Comparison of ENCODE assay signal across 9 mouse cellular contexts in genomic region chr2:65920651-65921412, GRCm38 (mm10).
DNase-seq lines count a peak whose midpoint lies in the region; ATAC-seq and TF ChIP-seq lines count a peak whose summit lies in the region.
"Had no signal": no experiment of that assay in that cellular context is flagged by ENCODE, and none has a peak within 500 bp of the region (broad histone marks: within the 10 kb centered on the region; RNA-seq: fewer than 3 reads in every experiment).

No protein-coding gene starts in this region.

- H3K4me3 ChIP-seq in kidney, embryonic 16.5 days (ENCODE audit: low read length), result peak overlapping the region; percentile 29
- no peak overlapping the region for H3K4me3 ChIP-seq in hindbrain, embryonic 12.5 days
- H3K4me3 ChIP-seq in limb, embryonic 14.5 days (replicated peaks; ENCODE audit: low read length), result no peak overlapping the region

- 10% methylated on average over 9 of the region's 9 CpGs for WGBS in kidney, embryonic 16.5 days
- 17% methylated on average over 9 of the region's 9 CpGs for WGBS in hindbrain, embryonic 12.5 days
- WGBS in limb, embryonic 14.5 days, result 16% methylated on average over 9 of the region's 9 CpGs

- H3K4me1 ChIP-seq in kidney, embryonic 16.5 days (ENCODE audit: insufficient read depth, low read length), result peaks cover 15% of the 10 kb centered on the region
- peaks cover 20% of the 10 kb centered on the region for H3K4me1 ChIP-seq in hindbrain, embryonic 12.5 days
- peaks cover 11% of the 10 kb centered on the region for H3K4me1 ChIP-seq in limb, embryonic 14.5 days (ENCODE audit: control insufficient read depth, insufficient read depth, low read length)

- H3K36me3 ChIP-seq in kidney, embryonic 16.5 days (ENCODE audit: insufficient read depth, low read length), result no peaks in the 10 kb centered on the region
- no peaks in the 10 kb centered on the region for H3K36me3 ChIP-seq in hindbrain, embryonic 12.5 days
- no peaks in the 10 kb centered on the region for H3K36me3 ChIP-seq in limb, embryonic 14.5 days (ENCODE audit: control insufficient read depth, insufficient read depth, low read length)

- no peak overlapping the region for H3K9ac ChIP-seq in kidney, embryonic 16.5 days (replicated peaks; ENCODE audit: low read length)
- no peak overlapping the region for H3K9ac ChIP-seq in hindbrain, embryonic 12.5 days
- no peak overlapping the region for H3K9ac ChIP-seq in limb, embryonic 14.5 days (ENCODE audit: low read depth, low read length, severe bottlenecking)

- H3K4me2 ChIP-seq in kidney, embryonic 16.5 days (replicated peaks; ENCODE audit: low read depth, low read length), result peak overlapping the region; percentile 50
- H3K4me2 ChIP-seq in hindbrain, embryonic 12.5 days (replicated peaks), result peak overlapping the region; percentile 30
- H3K4me2 ChIP-seq in limb, embryonic 14.5 days (replicated peaks; ENCODE audit: low read depth, low read length, severe bottlenecking), result peak overlapping the region; percentile 21; the same call in 1 of the 2 replicates

- no peaks in the 10 kb centered on the region for H3K9me3 ChIP-seq in kidney, embryonic 16.5 days (ENCODE audit: low read length)
- H3K9me3 ChIP-seq in hindbrain, embryonic 12.5 days (replicated peaks), result no peaks in the 10 kb centered on the region
- H3K9me3 ChIP-seq in limb, embryonic 14.5 days (ENCODE audit: control insufficient read depth, low read length), result no peaks in the 10 kb centered on the region

- TF ChIP-seq POLR2A in limb, embryonic 14.5 days (IDR thresholded peaks at IDR 0.05; ENCODE audit: borderline replicate concordance, extremely low read depth, insufficient read depth, insufficient read length), result no peak

- ATAC-seq in kidney, embryonic 16.5 days (ENCODE audit: low FRiP score, low TSS enrichment), result peak; percentile 82
- ATAC-seq in hindbrain, embryonic 12.5 days (ENCODE audit: low FRiP score), result peak; percentile 55
- no peak for ATAC-seq in limb, embryonic 14.5 days (ENCODE audit: low FRiP score, low read depth)

- H3K27ac ChIP-seq in kidney, embryonic 16.5 days (ENCODE audit: low read length), result peak overlapping the region; percentile 49; the same call in 1 of the 2 replicates
- no peak overlapping the region for H3K27ac ChIP-seq in hindbrain, embryonic 12.5 days
- no peak overlapping the region for H3K27ac ChIP-seq in limb, embryonic 14.5 days (replicated peaks; ENCODE audit: low read depth, low read length)

- H3K27me3 ChIP-seq in kidney, embryonic 16.5 days (ENCODE audit: insufficient read depth, low read length), result no peaks in the 10 kb centered on the region
- H3K27me3 ChIP-seq in hindbrain, embryonic 12.5 days, result no peaks in the 10 kb centered on the region
- H3K27me3 ChIP-seq in limb, embryonic 14.5 days (ENCODE audit: control insufficient read depth, insufficient read depth, low read length), result no peaks in the 10 kb centered on the region

- DNase-seq in kidney, adult 11 months, result no peak
- peak; percentile 69 for DNase-seq in embryo, embryonic 10.5 days (ENCODE audit: low spot score)
- DNase-seq in limb, embryonic 14.5 days (ENCODE audit: low spot score), result no peak
- no peak for DNase-seq in layer of hippocampus, adult 9-11 months
- no peak for DNase-seq in urinary bladder, adult 18-20 months (ENCODE audit: low spot score in 2 of 2)
- DNase-seq in heart, adult 11 months, result no peak
- DNase-seq: cerebellum, postnatal 14 days had no signal
